Mouse (Mus musculus): ENCODE results near the gene Psmg1. TPM values are rescaled to one million over a fixed set of nuclear protein-coding genes. Genes with fewer than 3 reads are reported as not detected.

Psmg1 gene
- total and polyA plus RNA-seq, 3 experiments = 112 to 169 TPM; not detected in 1

DNA sequence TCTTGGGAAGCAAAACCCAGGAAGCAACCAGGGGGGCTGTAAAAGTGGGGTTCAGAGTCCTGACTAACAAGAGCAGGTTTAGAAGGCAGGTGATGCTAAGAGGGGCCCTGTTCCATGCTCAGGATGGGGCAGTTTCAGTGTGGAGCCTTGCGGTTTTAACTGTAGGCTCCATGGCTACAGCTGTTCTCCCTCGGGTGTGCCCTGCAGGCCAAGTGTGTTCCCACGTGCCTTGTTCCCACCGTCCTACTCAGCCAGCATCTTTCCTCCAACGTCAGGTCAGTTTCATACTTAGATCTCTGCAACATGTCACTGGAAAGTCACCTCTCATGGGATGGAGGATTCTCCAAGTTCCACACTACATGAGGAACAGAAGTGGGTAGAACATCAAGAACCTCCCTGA lies 49.2 kb downstream of the Psmg1 start:
- Histone ChIP-seq H3K27me3 (ENCODE audit: control insufficient read depth in 1 of 2, insufficient read depth in 2 of 2, low read length in 2 of 2) (no peaks in the 10 kb centered on the region; a peak in 1 of 4 replicates), H3K4me1 (ENCODE audit: control insufficient read depth in 1 of 2, insufficient read depth in 2 of 2, low read length in 2 of 2) (no peaks in the 10 kb centered on the region)

DNA sequence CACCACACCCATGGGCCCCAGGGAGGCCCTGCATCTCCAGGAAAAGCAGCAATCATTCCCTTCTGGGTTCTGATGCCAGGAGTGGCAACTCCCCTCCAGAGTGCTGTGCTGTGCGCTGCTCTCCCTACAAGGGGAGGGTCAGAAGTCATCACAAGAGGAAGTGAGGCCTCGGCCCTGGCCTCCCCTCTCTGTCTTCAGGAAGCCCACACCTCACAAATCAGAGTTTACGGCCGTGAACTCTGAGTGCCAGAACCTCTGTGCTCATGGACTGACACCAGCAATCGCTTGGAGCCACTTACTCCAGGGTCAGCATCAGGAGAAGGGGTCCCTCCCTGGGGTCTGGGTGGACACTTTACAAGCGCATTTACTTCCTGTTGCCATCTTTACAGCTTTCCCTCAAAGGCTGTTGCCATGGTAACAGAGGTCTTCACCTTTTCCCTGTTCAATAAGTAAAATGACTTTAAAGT lies 55.2 kb downstream of the Psmg1 start:
- no peaks in the 10 kb centered on the region for H3K4me1 ChIP-seq (ENCODE audit: control insufficient read depth in 1 of 2, insufficient read depth in 2 of 2, low read length in 2 of 2)
- no peak overlapping the region for H3K4me3 ChIP-seq (ENCODE audit: control insufficient read depth in 1 of 2, insufficient read depth in 1 of 2, low read depth in 2 of 2, low read length in 2 of 2)
- H3K9me3 ChIP-seq (replicated peaks; ENCODE audit: insufficient read depth, low read length) = no peaks in the 10 kb centered on the region
- no peak overlapping the region for H3K9ac ChIP-seq (ENCODE audit: control insufficient read depth, low read depth, low read length, poor library complexity, severe bottlenecking)
- H3K27ac ChIP-seq (ENCODE audit: control insufficient read depth, low read depth, low read length) = no peak overlapping the region
- H3K27me3 ChIP-seq (ENCODE audit: control insufficient read depth in 1 of 2, insufficient read depth in 2 of 2, low read length in 2 of 2) = no peaks in the 10 kb centered on the region
- no peaks in the 10 kb centered on the region for H3K79me2 ChIP-seq (ENCODE audit: control insufficient read depth, insufficient read depth, low read length, poor library complexity)
- H3K36me3 ChIP-seq (ENCODE audit: control insufficient read depth in 1 of 2, insufficient read depth in 2 of 2, low read length in 2 of 2) = no peaks in the 10 kb centered on the region
- TF ChIP-seq MEF2A (IDR thresholded peaks at IDR 0.05; ENCODE audit: extremely low read depth, insufficient replicate concordance, low read depth, low read length, poor library complexity, severe bottlenecking) (no peak), POLR2AphosphoS2 (IDR thresholded peaks at IDR 0.05; ENCODE audit: low read length) (no peak), POLR2A (IDR thresholded peaks at IDR 0.05; ENCODE audit: control insufficient read depth in 1 of 2, insufficient read depth in 1 of 2, low read depth in 1 of 2, low read length in 2 of 2, poor library complexity in 1 of 2) (no peak), MYB (IDR thresholded peaks at IDR 0.05; ENCODE audit: low read depth, low read length) (no peak), MAX (IDR thresholded peaks at IDR 0.05; ENCODE audit: low read length) (no peak), ZMIZ1 (IDR thresholded peaks at IDR 0.05; ENCODE audit: low read depth, low read length) (no peak), NRF1 (IDR thresholded peaks at IDR 0.05; ENCODE audit: insufficient read depth, low read depth, low read length, poor library complexity, severe bottlenecking) (no peak), MXI1 (IDR thresholded peaks at IDR 0.05; ENCODE audit: low read depth, low read length) (no peak), SIN3A (IDR thresholded peaks at IDR 0.05; ENCODE audit: low read length) (no peak), SMC3 (IDR thresholded peaks at IDR 0.05; ENCODE audit: low read depth, low read length) (no peak)
- DNase-seq (ENCODE audit: low read depth, low spot score) = no peak

More for the DNA sequence above, 49.2 kb downstream of the Psmg1 start:
- Histone ChIP-seq H3K27ac (ENCODE audit: control insufficient read depth, low read depth, low read length) (no peak overlapping the region), H3K9me3 (replicated peaks; ENCODE audit: insufficient read depth, low read length) (no peaks in the 10 kb centered on the region), H3K4me3 (ENCODE audit: control insufficient read depth in 1 of 2, insufficient read depth in 1 of 2, low read depth in 2 of 2, low read length in 2 of 2) (no peak overlapping the region), H3K36me3 (ENCODE audit: control insufficient read depth in 1 of 2, insufficient read depth in 2 of 2, low read length in 2 of 2) (no peaks in the 10 kb centered on the region), H3K9ac (ENCODE audit: control insufficient read depth, low read depth, low read length, poor library complexity, severe bottlenecking) (no peak overlapping the region), H3K79me2 (ENCODE audit: control insufficient read depth, insufficient read depth, low read length, poor library complexity) (no peaks in the 10 kb centered on the region)
- no peak for TF ChIP-seq NELFE (IDR thresholded peaks at IDR 0.05; ENCODE audit: low read depth, low read length)
- no peak for TF ChIP-seq EP300 (IDR thresholded peaks at IDR 0.05; ENCODE audit: low read depth in 1 of 2, low read length in 2 of 2)
- TF ChIP-seq RAD21 (IDR thresholded peaks at IDR 0.05; ENCODE audit: low read depth, low read length) = no peak
- no peak for TF ChIP-seq POLR2AphosphoS5 (IDR thresholded peaks at IDR 0.05; ENCODE audit: borderline replicate concordance, low read depth, low read length)
- no peak for TF ChIP-seq ZNF384 (IDR thresholded peaks at IDR 0.05; ENCODE audit: low read depth, low read length)
- no peak for TF ChIP-seq USF1 (IDR thresholded peaks at IDR 0.05; ENCODE audit: low read depth, low read length)
- no peak for TF ChIP-seq MAX (IDR thresholded peaks at IDR 0.05; ENCODE audit: low read length)
- TF ChIP-seq MEF2A (IDR thresholded peaks at IDR 0.05; ENCODE audit: extremely low read depth, insufficient replicate concordance, low read depth, low read length, poor library complexity, severe bottlenecking) = no peak
- no peak for TF ChIP-seq POLR2AphosphoS2 (IDR thresholded peaks at IDR 0.05; ENCODE audit: low read length)
- no peak for DNase-seq (ENCODE audit: low read depth, low spot score)
